Mouse (Mus musculus) midbrain, postnatal 0 days (tissue): ENCODE data around the gene Mast4. TPM values are rescaled to one million over a fixed set of nuclear protein-coding genes. Genes with fewer than 3 reads are reported as not detected.

Experiments used
- ATAC-seq: fragments of 200-750 bp; cut with Nextera tagmentation; 2 replicates; pipeline ENCODE4 v1.8.0; 2017; ENCODE audit warnings: moderate number of reproducible peaks, mild to moderate bottlenecking, moderate TSS enrichment, moderate library complexity; ENCODE audit not compliant: low FRiP score
- DNase-seq: peaks from one replicate; pipeline ENCODE4 v3.0.0-alpha.2; 2015; ENCODE audit warnings: low spot score
- H3K27ac ChIP-seq: fragments of 300-500 bp; sonication (generic); 2 replicates; pipeline ENCODE4 v1.5.1; 2014; ENCODE audit warnings: low read depth, mild to moderate bottlenecking, low read length, mixed read lengths
- H3K27me3 ChIP-seq: fragments of 300-500 bp; sonication (generic); 2 replicates; pipeline ENCODE4 v1.6.1; 2014; ENCODE audit warnings: low read length, control low read depth, mixed read lengths; ENCODE audit not compliant: insufficient read depth
- H3K36me3 ChIP-seq: fragments of 300-500 bp; sonication (generic); 2 replicates; pipeline ENCODE4 v1.6.1; 2014; ENCODE audit warnings: low read length, control low read depth, mixed read lengths; ENCODE audit not compliant: insufficient read depth
- H3K4me1 ChIP-seq: fragments of 300-500 bp; sonication (generic); 2 replicates; pipeline ENCODE4 v1.6.1; 2014; ENCODE audit warnings: mild to moderate bottlenecking, control low read depth, antibody characterized with exemption, low read length, mixed read lengths; ENCODE audit not compliant: insufficient read depth
- H3K4me2 ChIP-seq: fragments of 300-500 bp; sonication (generic); 2 replicates; pipeline ENCODE4 v1.6.1; 2014; ENCODE audit warnings: low read depth, mild to moderate bottlenecking, low read length, mixed read lengths; ENCODE audit not compliant: poor library complexity, severe bottlenecking
- H3K4me3 ChIP-seq: fragments of 300-500 bp; sonication (generic); 2 replicates; pipeline ENCODE4 v1.5.1; 2014; ENCODE audit warnings: low read depth, mild to moderate bottlenecking, low read length, moderate library complexity
- H3K9ac ChIP-seq: fragments of 300-500 bp; sonication (generic); replicated peaks from 2 replicates; pipeline ENCODE4 v1.6.1; 2014; ENCODE audit warnings: mild to moderate bottlenecking, low read length, moderate library complexity, mixed read lengths; ENCODE audit not compliant: poor library complexity, severe bottlenecking
- H3K9me3 ChIP-seq: fragments of 300-500 bp; sonication (generic); 2 replicates; pipeline ENCODE4 v1.6.1; 2016; ENCODE audit warnings: low read length, control low read depth
- CTCF ChIP-seq: IDR thresholded peaks from 2 replicates; pipeline ENCODE4 v1.5.1; 2016; ENCODE audit warnings: antibody characterized with exemption, mild to moderate bottlenecking
- WGBS: fragments of 180-500 bp; shearing (Covaris S2); extraction: QIAGEN DNeasy Blood & Tissue Kit; methylation state at CpG from one replicate; pipeline ENCODE4 v1.1.7; 2014; 5-methylcytosine and 5-hydroxymethylcytosine counted together
- polyA plus RNA-seq: library from polyadenylated mRNA; unstranded; fragments of >200 nt; fragmentation: Nextera tagmentation; extraction: Ambion mirVana; gene quantifications from 2 replicates; pipeline ENCODE4 v1.2.1, GENCODE M21; 2015
- total RNA-seq: library from RNA; depleted of rRNA; stranded (reverse); fragments of >200 nt; gene quantifications from 2 replicates; pipeline ENCODE4 v1.2.3, GENCODE M21; 2014

Mast4 gene
- total and polyA plus RNA-seq, 2 experiments from 2014 or later = 28.7 to 39.8 TPM

DNA sequence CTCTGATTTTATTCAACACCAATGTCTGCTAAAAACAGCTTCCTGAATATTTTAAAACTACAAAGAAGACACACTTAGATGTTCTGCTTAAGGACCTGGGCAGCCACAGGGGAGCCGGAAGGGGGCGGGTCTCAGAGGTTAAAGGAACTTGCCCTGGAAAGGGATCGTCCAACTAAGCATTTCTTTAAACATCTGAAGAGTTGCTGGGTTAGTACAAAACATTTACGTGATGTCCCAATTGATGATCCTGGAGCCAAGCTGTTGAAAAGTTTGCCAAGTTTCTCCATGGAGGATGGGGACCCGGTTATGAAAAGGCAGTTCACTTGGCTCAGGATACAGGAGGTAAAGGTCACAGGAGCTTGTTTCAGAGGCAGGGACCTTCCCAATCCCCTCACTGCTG, 48.5 kb downstream of the Mast4 start:
- Histone ChIP-seq H3K9me3 (no peaks in the 10 kb centered on the region), H3K4me2 (no peak overlapping the region), H3K9ac (no peak overlapping the region), H3K27me3 (no peaks in the 10 kb centered on the region), H3K36me3 (no peaks in the 10 kb centered on the region), H3K27ac (no peak overlapping the region), H3K4me1 (no peaks in the 10 kb centered on the region), H3K4me3 (no peak overlapping the region)
- DNase-seq (no peak), ATAC-seq (no peak)
- WGBS = 72% methylated on average over 5 of the region's 5 CpGs
- TF ChIP-seq CTCF = no peak

DNA sequence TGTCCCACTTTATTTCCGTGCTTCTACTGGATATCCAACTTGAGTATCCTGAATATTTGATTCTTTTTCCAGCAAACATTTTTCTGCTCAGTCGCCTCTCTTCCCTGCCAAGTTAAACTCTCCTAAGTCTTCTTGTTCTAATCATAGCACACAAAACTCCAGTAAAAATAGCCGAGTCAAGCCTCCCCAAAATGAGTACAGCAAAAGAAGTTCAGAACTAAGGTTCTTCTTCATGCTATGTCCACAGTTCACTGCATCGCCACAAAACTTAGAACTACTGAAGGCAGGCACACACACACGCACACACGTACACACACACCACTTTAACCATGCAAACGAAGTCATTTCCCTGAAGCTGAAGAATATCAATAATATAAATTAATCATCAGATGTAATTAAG, 49.3 kb downstream of the Mast4 start:
- no peaks in the 10 kb centered on the region for H3K4me1 ChIP-seq
- ATAC-seq (no peak), DNase-seq (no peak)
- H3K9ac ChIP-seq = no peak overlapping the region
- H3K36me3 ChIP-seq = no peaks in the 10 kb centered on the region
- no peak overlapping the region for H3K4me2 ChIP-seq
- TF ChIP-seq CTCF = no peak
- H3K27me3 ChIP-seq = no peaks in the 10 kb centered on the region
- no peak overlapping the region for H3K27ac ChIP-seq
- H3K4me3 ChIP-seq = no peak overlapping the region
- 90% methylated on average over 7 of the region's 7 CpGs for WGBS
- H3K9me3 ChIP-seq = no peaks in the 10 kb centered on the region

DNA sequence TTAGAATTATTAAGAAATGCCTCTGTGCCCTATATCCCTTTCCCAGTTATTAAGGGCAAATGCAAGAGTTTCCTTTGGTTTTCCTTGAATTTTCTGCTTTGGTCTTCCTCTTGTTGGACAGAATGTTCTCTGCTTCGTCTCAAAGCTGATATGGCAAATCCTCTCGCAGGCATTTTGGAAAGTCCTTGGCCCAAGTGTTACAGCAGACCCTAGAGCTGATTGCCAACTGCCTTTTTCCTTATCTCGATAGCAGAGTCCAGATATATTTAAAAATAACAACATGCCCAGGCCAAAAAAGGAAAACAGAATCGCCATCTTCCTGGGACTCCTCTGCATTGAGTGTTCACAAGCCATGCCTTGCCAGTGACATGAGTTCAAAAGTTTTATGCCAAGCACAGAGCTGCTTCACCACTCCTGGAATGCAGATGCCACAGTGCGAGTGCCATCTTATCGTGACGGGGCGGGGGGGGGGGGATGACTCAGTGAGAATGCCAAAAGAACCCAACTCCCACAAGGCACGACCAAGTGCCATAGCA, 63.4 kb downstream of the Mast4 start:
- TF ChIP-seq CTCF = no peak
- H3K4me3 ChIP-seq = no peak overlapping the region
- no peak overlapping the region for H3K27ac ChIP-seq
- H3K4me1 ChIP-seq = no peaks in the 10 kb centered on the region
- H3K27me3 ChIP-seq = no peaks in the 10 kb centered on the region
- 89% methylated on average over 9 of the region's 9 CpGs for WGBS
- no peak overlapping the region for H3K9ac ChIP-seq
- no peak for ATAC-seq
- no peaks in the 10 kb centered on the region for H3K9me3 ChIP-seq
- DNase-seq = no peak
- no peaks in the 10 kb centered on the region for H3K36me3 ChIP-seq
- no peak overlapping the region for H3K4me2 ChIP-seq

DNA sequence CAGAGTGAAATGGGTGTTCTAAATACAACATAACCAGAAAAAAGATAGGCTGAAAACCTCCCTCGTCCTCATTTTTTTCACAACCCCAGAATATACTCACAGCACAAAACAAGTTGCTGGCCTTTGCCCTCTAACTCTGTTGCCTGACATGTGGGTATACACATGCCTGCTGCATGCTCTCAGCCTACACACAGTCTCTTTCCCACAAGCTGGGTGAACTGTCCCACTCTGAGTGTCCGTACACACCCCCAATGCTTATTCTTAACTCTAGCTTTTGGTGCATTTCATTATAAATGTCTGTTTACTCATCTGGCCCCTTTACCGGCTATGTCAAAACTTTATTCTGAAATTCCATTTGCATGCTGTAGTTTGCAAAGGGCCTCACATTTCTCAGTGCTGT, 71.6 kb downstream of the Mast4 start:
- ATAC-seq = no peak
- Histone ChIP-seq H3K4me3 (no peak overlapping the region), H3K4me2 (no peak overlapping the region), H3K27me3 (no peaks in the 10 kb centered on the region), H3K4me1 (no peaks in the 10 kb centered on the region), H3K9ac (no peak overlapping the region), H3K9me3 (no peaks in the 10 kb centered on the region), H3K36me3 (no peaks in the 10 kb centered on the region), H3K27ac (no peak overlapping the region)
- 81% methylated on average over 3 of the region's 3 CpGs for WGBS
- no peak for DNase-seq
- no peak for TF ChIP-seq CTCF

DNA sequence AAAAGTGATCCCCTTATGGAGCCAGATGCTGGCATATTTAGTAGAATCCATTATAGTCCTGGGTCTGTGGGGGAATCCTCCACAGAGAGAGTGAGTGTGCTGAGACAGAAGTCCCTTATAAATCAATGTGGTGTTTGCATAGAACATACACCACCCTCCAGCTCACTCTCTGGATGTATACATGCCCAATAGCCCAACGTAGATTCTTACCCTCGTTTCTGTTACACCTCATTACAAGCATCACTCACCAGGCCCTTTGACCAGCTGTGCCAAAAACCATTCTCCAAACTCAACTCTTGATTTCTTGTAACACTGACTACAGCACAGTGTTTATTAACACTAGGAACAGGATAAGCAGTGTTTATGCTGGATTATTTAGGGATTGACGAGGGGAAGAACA, 72.2 kb downstream of the Mast4 start:
- Histone ChIP-seq H3K27ac (no peak overlapping the region), H3K36me3 (no peaks in the 10 kb centered on the region), H3K27me3 (no peaks in the 10 kb centered on the region), H3K9me3 (no peaks in the 10 kb centered on the region), H3K4me1 (no peaks in the 10 kb centered on the region), H3K4me2 (no peak overlapping the region), H3K4me3 (no peak overlapping the region), H3K9ac (no peak overlapping the region)
- 80% methylated on average over 3 of the region's 3 CpGs for WGBS
- no peak for ATAC-seq
- no peak for DNase-seq
- TF ChIP-seq CTCF = no peak

DNA sequence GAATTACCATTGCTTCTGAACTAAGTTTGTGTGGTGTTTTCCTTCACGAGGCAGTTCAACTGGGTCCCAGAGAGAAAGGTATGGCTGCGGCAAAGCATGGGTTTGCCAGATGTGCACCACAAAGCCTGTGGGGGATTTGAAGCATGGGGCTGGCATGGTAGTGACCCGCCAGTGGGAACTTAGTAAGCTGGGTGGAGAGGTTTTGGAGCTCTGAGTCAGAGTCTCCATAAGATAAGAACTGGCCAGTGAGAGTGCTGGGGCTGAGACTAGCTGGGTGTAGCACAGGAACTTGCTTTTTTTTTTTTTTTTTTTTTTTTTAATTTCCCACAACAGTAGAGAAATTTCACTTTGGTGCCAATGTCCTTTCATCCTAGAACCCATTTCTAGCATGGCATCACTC, 73.9 kb downstream of the Mast4 start:
- no peaks in the 10 kb centered on the region for H3K27me3 ChIP-seq
- H3K4me2 ChIP-seq = no peak overlapping the region
- no peak for TF ChIP-seq CTCF
- H3K4me3 ChIP-seq = no peak overlapping the region
- H3K27ac ChIP-seq = no peak overlapping the region
- ATAC-seq (no peak), DNase-seq (no peak)
- H3K4me1 ChIP-seq = no peaks in the 10 kb centered on the region
- no peaks in the 10 kb centered on the region for H3K36me3 ChIP-seq
- 89% methylated on average over 3 of the region's 3 CpGs for WGBS
- no peaks in the 10 kb centered on the region for H3K9me3 ChIP-seq
- H3K9ac ChIP-seq = no peak overlapping the region
